Mouse (Mus musculus): ENCODE data around the gene Wipf2.
"Not testable (repeated sequence)": the region's sequence is repeated elsewhere in the genome, so short reads cannot be mapped to it uniquely, and the experiment has no call there.

DNA sequence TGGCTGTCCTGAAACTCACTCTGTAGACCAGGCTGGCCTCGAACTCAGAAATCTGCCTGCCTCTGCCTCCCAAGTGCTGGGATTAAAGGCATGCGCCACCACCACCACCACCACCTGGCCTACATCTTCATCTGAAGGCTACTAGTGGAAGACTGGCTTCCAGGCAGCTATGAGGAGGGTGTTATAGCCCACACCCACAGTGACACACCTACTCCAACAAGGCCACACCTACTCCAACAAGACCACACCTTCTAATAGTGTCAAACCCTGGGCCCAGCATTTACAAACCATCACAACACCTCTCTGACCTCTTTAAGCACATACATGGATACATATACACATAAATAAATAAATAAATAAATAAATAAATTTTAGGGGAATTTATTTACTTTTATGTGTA, 37.4 kb upstream of the Wipf2 start:
- TF ChIP-seq POLR2A (IDR thresholded peaks at IDR 0.05; ENCODE audit: control insufficient read depth in 1 of 2, insufficient read depth in 1 of 2, low read depth in 1 of 2, low read length in 2 of 2, poor library complexity in 1 of 2); GATA1 (IDR thresholded peaks at IDR 0.05; ENCODE audit: low read depth, low read length); MXI1 (IDR thresholded peaks at IDR 0.05; ENCODE audit: low read depth, low read length); MAFK (IDR thresholded peaks at IDR 0.05; ENCODE audit: borderline replicate concordance, low read depth, low read length): not testable (repeated sequence)

All from MEL (cell line).